Mouse (Mus musculus) erythroblast, embryonic 14.5 days (primary cell): ENCODE results near the gene Ap1s2.

Source experiments
- GATA1 ChIP-seq: IDR thresholded peaks from 2 replicates; pipeline ENCODE4 v1.6.1; 2012; ENCODE audit warnings: low read length, inconsistent platforms, mixed read lengths
- TAL1 ChIP-seq: IDR thresholded peaks from 3 replicates; pipeline ENCODE4 v1.6.1; 2012; ENCODE audit warnings: low read length, inconsistent platforms, mixed read lengths

GRCm38 (mm10) chrX:163944381-163944780 is 35.6 kb downstream of the Ap1s2 start:
- TF ChIP-seq TAL1 = no peak
- TF ChIP-seq GATA1 = no peak
